Mouse (Mus musculus) CH12F3 (cell line): ENCODE data around the gene Fgfr2.

Experiments
- in situ Hi-C: fragments of 300-500 bp; cut with MboI; formaldehyde crosslinking; loops from 2 replicates; pipeline ENCODE4 v1.14.3; 2020; ENCODE audit warnings: low sequenced_read_pairs

The Fgfr2 gene

GRCm38 (mm10) chr7:131011901-131012300 lies 2111.2 kb downstream of the Fgfr2 start:
- in situ Hi-C loops: no loop called here

GRCm38 (mm10) chr7:131009178-131009577 lies 2114.0 kb downstream of the Fgfr2 start:
- in situ Hi-C loops: no loop called here

- in situ Hi-C loops: no loop called here
Measured at GRCm38 (mm10) chr7:131007221-131007620, 2115.9 kb downstream of the Fgfr2 start.

GRCm38 (mm10) chr7:131004071-131004470 lies 2119.1 kb downstream of the Fgfr2 start:
- in situ Hi-C loops: no loop called here

- in situ Hi-C loops: no loop called here
Measured at GRCm38 (mm10) chr7:131001976-131002726, 2121.0 kb downstream of the Fgfr2 start.

GRCm38 (mm10) chr7:130993907-130994306 lies 2129.2 kb downstream of the Fgfr2 start:
- in situ Hi-C loops: no loop called here

- in situ Hi-C loops: no loop called here
Measured at GRCm38 (mm10) chr7:130991174-130991789, 2131.9 kb downstream of the Fgfr2 start.

- in situ Hi-C loops: no loop called here
Measured at GRCm38 (mm10) chr7:130989371-130989770, 2133.8 kb downstream of the Fgfr2 start.

- in situ Hi-C loops: no loop called here
Measured at GRCm38 (mm10) chr7:130988146-130988545, 2135.0 kb downstream of the Fgfr2 start.

- in situ Hi-C loops: no loop called here
Measured at GRCm38 (mm10) chr7:130985716-130986115, 2137.4 kb downstream of the Fgfr2 start.

DNA sequence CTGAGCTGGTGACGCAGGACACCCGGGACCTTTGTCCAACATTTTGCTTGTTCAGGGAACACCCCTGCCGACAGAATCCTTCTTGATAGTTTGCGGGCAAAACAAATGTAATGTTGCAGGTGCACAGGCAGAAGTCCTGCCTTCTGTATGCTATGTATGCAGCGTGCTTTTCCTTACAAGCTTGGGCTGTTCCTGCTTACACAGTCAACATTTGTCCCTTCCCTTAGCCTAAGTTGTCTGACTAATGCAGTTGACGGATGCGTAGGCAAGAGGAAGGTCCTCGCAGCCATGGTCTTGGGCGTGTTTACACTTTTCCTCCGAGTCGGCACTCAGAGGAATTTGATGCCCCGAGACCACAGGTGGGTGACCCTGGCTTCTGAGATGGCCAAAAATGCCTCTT lies 2138.0 kb downstream of the Fgfr2 start:
- in situ Hi-C loops: no loop called here

GRCm38 (mm10) chr7:130984294-130984693 lies 2138.9 kb downstream of the Fgfr2 start:
- in situ Hi-C loops: no loop called here

- in situ Hi-C loops: no loop called here
Measured at GRCm38 (mm10) chr7:130982881-130983280, 2140.3 kb downstream of the Fgfr2 start.

DNA sequence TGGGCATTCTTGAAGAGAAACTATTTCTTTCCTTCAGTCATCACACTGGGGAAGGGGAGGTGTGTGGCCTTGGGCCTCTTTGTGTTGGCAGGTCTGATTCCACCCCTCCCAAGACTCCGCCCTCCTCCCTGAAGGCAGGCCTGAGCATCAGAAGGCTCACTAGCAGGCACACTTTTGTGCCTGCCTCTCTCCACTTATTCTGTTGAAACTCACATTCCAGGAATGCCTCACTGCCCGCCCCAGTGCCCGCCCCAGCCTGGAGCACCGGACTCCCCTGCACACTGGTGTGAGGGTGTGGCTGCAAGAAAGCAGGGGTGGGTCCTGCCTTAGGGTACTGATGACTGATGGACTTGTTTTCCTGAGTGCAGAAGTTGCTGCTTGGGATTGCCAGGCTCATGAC lies 2140.8 kb downstream of the Fgfr2 start:
- in situ Hi-C loops: no loop called here

- in situ Hi-C loops: no loop called here
Measured at GRCm38 (mm10) chr7:130980130-130980529, 2143.0 kb downstream of the Fgfr2 start.

DNA sequence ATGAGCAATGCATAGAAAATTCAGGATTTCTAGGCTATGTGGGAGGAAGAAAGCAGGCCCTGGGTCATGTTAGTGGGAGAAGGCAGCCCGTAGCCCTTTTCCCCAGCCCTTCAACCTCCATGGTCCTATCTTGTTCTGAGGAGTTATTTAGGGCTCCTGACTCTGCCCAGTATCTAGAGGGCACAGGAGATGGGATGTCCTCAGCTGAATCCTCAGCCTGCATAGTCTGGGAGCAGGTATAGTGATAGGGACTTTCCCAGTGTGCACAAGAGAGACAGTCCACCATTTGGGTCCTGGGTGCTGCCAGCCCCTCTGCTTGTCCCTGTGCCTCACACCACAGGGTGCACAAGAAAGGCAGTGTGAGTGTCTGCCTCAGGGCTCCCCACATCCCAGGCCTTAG lies 2144.6 kb downstream of the Fgfr2 start:
- in situ Hi-C loops: no loop called here

DNA sequence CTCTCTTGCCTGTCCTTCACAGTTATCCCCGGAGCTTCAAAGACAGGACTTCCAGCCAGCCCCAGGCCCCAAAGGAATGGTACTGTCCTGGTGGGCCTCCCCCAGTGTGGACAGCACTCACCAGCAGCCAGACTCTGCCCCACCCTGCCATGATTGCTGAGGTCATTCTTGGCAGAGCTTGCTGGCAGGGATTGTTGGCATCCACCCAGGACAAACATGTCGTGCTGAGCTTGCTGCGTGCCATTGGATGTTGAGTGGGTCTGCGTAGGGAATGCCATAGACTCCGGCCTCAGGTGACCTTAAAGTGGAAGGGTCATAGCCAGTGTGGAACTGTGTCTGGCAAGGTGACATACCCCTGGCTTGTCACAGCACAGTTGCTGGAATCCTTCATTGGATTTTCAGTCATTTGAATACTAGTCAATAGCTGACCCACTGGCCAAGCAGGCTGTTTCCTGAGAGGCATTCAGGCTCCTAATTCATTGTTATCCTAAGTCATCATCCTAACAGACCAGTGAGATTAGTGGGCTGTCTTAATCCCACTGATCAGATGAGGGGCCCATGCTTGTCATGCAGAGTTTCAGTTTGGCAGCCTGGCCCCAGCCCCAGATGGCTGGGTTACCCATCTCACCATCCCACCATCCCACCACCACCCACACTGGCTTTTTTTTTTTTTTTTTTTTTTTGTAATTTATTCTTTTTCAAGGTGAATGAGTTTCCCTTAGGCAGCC lies 2145.2 kb downstream of the Fgfr2 start:
- in situ Hi-C loops: no loop called here

GRCm38 (mm10) chr7:130976305-130976935 lies 2146.7 kb downstream of the Fgfr2 start:
- in situ Hi-C loops: no loop called here

GRCm38 (mm10) chr7:130972767-130973166 lies 2150.4 kb downstream of the Fgfr2 start:
- in situ Hi-C loops: no loop called here

DNA sequence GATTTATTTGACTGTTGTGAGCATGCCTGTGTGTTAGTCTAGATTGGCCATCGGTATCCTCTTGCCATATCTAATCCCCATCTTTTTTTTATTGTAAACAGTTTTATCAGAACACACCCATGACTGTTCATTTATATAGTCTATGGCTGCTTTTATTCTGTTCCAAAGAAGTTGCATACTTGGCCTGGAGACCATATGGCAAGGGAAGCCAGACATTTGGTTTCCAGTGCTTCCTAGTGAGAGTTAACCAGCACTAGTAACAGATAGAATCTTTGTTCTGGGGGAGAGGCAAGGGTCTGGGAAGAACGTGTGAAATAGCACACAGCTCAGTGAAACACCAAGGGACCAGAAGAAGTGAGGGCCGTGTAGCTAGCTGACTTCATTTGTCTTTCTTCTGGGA lies 2153.6 kb downstream of the Fgfr2 start:
- in situ Hi-C loops: no loop called here

DNA sequence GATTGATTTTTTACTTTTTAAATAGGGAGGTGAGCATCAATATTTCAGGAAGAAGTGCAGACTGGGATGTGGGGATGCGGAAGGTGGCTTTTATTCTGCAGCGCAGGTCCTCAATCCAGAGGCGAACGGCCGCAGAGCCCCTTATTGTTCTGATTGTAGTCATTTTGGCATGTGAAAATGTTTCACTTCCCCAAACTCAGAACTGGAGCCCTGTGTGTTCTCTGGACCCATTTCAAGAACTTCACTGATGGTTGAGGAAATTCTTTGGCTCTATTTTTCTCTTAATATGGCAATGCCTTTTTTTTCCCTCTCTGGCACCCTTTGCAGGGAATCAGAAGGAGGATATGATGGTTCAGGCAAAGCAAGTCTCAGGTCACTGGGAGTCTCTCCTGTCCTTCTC lies 2154.1 kb downstream of the Fgfr2 start:
- in situ Hi-C loops: no loop called here
